Mouse (Mus musculus) cerebellum, adult 11 months (tissue): ENCODE data around the gene Ikzf2.

Experiments used
- DNase-seq: peaks from one replicate; pipeline ENCODE4 v3.0.0; 2022

Ikzf2 gene

DNA sequence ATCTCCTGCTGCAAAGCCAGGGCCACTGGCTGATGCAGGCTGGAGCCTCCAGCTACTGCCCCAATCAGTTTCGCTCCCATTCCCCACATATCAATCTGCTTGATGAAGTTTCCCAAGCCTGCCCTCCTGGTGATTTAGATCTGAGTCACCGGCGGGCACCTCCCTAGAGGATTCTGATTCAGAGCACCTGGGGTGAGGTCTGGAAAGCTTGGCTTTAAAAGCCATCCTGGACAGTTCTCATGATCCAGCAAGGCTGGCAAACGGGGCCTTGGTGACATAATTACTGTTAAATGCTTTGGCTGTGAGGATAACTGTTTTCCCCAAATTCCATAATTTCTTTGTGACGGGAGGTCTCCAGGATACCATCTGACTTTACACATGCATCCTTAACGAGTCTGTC lies 29.0 kb downstream of the Ikzf2 start:
- no peak for DNase-seq

DNA sequence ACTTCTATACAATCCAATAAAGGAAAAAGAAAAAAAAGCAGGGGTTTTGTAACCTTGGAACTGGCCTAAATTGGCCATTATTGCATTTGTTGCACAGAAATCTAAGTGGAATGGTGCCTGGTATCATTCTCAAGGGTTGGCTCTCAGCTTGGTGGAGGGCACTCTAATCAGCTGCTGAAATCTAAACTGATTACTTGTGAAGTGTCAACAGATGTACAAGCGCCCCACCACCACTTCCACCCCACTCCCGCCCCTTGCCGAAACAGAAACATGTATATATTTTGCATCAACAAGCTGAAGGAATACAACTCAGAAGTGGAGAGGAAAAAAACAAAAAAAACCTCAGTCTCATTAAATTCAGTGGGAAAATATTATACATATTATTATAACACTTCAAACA lies 29.6 kb downstream of the Ikzf2 start:
- no peak for DNase-seq

DNA sequence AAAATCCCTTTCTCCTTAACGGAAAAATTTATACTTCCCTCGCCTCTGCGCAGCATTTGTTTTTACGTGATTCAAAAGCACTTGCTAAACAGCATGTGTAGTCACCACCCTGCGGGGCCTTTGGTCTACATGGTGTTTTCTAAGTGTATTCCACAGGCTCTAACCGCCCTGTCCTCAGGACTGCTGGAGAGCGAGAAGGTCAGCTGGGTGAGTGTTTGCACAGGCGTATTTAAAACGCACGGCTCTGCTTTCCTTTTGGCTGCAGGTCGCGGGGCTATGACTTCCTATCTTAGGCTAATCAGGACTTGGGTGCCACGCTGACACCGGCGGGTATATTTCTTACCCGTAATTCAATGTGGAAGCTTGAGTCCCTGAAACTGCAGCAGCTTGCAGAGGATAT lies 30.1 kb downstream of the Ikzf2 start:
- DNase-seq: no peak

DNA sequence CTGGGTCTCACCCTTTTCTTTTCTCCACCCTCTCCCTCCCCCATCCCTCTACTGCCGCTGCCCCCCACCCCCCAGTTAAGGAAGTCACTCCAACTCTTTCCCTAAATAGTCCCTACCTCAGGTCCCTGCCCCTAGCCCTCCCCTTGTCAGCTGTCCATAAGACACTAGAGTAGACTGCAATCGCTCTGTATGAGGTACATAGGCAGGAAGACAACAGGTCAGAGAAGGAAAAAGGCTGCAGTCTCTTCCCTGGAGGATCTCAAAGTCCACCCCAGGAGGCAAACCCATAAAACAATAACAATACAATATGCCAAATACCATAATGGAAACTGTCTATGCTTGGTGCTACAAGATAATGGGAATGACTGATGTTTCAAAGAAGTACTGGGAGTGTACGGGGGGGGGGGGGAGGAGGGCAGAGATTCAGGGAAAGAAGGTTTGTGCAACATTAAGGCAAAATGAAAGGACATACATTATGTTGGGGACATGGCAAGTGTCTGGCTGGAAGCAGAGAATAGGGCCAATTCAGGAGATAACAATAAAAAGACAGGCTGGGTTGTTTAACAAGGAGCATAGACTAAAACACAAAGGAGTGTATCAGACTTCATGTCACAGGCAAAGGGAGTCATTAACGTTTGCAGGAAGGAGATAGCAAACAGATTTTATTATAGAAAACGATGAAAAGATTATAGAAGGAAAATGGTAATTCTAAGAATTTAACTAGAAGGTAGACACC lies 30.8 kb downstream of the Ikzf2 start:
- DNase-seq: no peak

DNA sequence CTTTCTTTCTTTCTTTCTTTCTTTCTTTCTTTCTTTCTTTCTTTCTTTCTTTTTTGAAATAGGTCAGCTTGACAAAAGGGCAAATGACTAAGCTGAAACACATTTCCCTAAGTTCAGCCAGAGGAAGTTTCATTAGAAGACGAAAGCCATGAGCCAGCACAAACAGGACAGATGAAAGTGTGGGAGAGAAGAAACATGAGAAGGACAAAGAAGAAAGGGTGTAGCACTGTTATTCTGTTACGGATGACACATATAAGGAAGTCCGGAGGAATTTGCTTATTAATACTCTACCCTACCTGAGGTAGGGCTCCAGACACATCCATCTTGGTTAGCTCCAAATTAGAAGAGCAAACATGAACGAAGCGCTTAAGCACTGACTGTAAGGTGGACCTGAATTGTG lies 31.7 kb downstream of the Ikzf2 start:
- no peak for DNase-seq

DNA sequence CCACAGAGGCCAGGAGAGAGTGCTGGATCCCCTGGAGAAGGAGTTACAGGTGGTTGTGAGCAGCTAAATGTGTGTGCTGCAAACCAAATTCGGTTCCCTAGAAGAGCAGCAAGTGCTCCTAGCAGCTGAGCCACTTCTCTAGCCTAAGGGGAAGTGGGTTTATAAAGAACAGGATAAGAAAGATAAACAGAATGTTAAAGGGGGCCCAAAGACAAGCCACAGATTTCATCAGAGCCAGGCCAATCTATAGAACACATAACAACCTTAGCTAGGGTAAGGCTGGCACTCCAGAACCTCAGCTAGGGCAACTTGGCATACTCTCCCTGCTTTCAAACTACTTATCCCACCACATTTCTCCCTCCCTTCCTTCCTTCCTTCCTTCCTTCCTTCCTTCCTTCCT lies 32.1 kb downstream of the Ikzf2 start:
- no peak for DNase-seq

DNA sequence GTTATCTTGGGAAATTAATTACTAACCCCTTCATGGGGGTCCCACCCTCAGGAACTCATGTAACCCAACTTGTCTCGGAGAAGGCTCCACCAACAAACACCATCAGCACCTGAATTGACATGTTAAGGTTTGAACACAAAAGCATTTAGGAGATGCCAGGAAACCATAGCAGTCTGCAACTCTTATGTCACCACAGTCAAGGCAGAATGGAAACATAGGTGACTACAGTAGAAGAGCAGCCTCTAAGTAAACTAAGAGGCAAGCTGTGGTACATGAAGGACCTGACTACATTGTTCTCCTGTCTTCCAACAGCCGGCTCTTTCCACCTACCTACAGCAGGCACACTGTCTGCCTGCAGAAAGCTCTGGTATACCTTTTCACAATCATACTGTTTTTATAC lies 33.6 kb downstream of the Ikzf2 start:
- DNase-seq: no peak

DNA sequence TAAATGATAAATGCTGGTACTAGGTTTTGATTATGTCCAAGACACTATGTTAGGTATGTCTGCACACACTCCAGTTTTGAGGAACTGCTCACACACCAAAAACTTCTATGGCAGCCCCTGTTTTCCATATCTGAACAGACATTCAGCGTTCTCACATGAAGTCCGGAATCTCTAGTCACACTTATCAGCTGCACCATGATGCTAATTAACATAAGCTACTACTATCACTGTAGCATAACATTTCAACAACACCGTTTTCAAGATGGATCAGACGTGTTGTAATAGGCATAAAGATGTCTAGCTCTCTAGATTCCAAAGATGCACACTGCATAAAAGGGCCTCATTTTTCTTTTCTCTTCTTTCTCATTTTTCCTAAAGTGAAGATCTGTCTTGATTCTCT lies 43.9 kb downstream of the Ikzf2 start:
- DNase-seq: no peak

DNA sequence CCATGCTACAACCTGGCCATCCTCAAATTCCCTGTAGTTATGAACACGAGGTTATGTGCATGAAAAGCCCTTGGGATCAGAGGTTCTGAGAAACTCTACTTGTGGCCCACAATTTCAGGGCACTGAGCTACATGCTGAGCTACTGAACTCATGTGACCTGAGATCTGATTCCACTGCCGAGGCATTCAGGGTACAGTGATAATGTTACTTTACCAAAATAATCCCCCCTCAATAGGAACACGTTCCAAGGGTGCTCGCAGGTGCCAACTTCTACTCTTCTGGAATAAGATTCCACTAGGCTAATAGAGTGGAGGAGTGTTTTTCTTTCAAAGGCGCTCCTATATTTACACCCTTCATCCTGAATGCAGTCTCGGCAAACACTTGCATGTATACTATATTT lies 45.1 kb downstream of the Ikzf2 start:
- DNase-seq: no peak

DNA sequence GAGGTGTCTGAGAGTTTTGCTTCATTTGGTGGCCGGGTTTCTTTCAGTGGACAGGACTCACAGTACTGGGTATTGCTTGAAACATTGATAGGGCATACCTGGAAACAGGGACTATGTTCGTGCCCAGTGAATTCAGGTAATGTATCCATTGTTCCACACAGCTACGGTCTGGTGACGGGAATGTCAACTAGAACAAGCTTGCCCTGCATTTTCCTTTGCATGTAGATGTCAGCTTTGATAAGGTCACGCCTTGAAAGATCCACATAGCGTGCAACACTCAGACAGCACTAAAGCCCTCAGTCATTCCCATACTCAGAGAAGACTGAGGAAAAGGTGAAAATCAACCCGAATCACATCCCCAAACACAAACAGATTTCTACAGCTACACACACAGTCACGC lies 48.7 kb downstream of the Ikzf2 start:
- no peak for DNase-seq

DNA sequence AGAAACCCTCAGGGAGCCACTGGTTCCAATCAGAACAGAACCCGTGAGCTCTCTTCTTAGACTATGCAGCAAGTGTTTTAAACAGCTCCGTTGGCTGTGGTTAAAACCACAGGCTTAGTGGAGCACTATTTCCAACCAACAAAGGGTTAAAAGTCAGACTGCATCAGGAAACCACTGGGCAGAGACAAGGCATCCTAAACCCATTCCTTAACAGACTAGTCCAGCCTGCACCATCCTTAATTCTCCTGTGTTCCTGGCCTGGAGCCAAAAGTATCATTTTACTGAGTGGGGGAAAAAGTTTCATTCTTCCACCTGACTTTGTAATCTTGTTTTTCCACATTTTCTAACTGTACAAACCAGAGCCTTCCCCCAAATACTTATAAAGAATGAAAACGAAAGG lies 49.1 kb downstream of the Ikzf2 start:
- no peak for DNase-seq

DNA sequence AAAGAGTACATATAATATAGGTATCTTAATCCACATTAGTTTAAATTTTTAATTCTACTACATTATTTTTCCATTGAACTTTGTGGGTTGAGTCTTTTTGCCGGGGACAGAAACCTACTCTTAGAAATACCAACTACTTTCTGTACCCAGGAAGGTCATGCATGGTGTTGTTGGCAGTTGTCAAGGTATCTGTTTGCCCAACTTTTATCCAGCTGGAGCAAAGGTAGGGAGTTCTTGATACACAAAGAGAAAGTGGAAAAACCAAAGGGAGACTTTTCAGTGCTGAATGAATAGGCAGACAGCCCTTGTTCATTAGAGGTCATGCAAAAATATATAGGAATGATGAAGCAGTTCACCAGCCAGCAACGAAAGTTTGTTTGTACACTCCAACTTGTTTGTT lies 52.8 kb downstream of the Ikzf2 start:
- no peak for DNase-seq

DNA sequence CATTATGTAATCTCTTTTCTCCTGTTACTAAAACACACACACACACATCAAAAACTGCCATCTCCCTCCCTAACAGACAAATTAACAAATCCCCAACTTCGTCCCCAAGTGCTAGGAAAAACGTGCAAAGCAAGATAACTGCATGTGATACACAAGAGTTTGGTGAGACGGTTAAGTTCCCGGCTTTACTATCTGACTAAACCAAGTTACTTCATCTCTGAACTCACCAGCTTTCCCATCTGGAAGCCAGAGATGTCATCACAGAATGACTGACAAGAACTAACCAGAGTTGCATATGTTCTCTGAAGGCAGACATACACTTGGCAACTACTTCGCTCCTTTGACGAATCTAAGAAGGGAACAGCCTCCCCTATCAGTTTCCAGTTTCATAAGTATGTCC lies 56.5 kb downstream of the Ikzf2 start:
- DNase-seq: no peak

DNA sequence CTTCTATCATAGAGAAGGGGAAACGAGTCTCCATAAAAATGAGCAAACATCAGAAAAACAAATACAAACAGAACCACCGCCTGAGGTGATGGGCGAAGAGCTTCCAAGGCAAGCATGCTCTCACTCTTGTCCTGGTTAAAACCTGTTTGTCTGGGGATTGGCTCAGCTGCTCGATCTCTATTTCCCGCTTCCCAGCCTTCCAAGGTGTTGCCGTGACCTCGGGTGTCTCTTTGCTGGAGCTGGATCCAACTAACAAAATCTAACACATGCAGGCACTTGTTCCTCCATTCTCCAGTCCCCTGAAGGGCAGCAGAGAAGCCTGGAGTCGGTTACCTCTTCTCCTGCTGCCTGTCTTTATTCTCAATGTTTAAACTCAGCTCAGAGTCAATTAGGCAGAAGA lies 57.5 kb downstream of the Ikzf2 start:
- DNase-seq: no peak

DNA sequence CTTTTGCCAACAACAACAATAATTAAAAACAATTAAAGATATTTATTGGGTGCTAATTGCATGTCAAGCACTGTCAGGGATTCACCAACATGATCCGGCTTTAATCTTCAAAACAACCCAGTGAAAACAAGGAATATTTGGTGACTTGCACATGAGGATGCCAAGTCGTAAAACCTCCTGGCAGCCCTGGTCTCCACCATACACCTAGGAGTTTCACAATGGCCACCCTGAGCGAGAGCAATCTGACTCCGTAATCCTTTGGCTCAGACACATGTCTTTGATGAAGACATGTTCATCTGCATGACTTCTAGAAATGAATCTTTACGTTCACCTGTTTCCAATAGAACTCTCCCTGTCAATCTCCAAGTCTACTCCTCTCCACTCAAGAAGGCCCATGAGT lies 75.0 kb downstream of the Ikzf2 start:
- DNase-seq: no peak

DNA sequence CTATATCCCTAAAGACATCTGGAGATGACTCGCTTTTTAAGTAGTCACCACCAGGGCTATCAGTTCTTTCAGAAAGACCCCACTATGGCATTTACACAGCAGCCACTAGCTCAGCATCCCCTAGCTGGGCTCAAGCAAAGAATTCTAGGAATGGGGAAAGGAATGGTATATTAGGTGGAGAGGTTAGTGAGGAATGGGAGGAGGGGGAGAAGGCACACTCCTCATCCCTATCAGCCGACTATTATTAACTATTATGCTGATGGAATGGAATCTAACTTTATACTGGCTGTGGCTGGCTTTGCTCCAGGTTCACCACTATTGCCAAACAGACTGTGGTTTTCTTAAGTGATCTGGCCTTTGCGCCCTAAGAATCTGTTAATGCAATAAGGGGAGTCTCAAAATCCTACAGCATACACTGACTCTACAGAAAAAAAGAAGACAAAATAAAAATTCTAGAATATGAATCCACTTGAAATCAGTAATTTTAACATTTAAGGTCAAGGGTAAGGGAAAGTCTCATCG lies 75.8 kb downstream of the Ikzf2 start:
- no peak for DNase-seq

DNA sequence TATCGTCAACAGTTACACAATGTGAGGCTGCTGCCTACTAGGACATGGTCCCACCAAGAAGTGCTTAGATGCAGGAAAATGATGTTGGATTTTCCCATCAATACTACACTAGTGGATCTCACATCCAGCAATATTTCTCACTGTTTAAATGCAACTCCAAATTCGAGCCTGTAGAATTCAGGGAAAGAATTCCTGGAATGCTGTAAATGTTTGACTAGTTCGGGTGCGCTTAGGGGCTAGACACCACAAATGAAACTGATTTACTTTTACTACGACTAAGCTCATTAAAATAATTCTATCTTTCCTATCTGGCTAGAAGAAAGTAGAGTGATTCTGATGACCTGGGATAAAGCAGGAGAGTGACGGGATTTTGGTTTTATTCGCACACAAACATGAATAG lies 76.3 kb downstream of the Ikzf2 start:
- no peak for DNase-seq

DNA sequence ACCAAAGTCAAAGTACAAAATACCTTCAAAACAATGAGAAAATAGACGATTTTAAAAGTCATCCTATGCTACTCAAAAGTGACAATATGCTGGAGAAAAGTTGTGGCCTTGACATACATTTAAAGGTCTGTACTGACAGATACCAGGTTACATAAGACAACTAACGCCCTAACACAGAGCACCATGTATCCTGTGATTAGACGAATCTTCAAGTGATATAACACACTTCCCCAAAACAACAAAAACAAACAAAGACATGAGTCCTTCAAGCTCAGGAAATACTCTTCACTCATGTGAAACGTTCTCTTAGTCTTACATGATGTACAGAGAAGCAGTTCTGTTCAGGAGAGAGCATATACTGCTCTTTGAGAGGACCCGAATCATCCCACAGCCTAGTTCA lies 78.2 kb downstream of the Ikzf2 start:
- no peak for DNase-seq

DNA sequence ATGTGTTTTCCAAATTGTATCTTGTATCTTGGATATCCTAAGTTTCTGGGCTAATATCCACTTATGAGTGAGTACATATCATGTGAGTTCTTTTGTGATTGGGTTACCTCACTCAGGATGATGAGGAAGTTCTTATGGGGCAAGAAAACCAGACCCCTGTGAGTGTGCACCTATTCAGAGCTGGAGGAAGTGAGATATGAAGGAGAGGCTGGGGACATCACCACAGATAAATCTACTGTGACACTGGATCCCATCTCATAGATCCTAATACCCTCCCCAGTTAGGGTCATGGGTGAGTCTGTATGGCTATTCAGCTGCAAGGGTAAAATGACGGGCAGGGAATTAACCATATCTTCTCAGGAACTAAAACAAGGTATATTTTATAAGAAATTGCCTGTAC lies 80.2 kb downstream of the Ikzf2 start:
- no peak for DNase-seq

DNA sequence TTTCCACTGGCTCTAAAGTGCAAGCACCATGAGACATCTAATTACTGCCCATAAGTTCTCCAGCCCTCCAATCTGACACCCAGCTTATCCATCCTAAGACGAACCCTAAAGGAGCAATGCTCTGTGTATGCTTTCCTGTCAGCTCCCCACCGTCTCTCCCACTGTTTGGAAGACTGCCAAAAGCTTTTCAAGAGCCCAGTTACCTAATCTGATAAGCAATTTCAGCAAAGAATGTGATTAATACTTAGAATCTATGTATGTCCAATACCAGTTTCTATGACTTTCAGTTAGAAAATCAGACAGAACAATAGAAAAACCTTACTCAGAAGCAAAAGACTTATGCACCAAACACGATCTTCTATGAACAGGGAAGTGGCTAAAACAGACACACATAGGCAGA lies 82.8 kb downstream of the Ikzf2 start:
- DNase-seq: no peak

DNA sequence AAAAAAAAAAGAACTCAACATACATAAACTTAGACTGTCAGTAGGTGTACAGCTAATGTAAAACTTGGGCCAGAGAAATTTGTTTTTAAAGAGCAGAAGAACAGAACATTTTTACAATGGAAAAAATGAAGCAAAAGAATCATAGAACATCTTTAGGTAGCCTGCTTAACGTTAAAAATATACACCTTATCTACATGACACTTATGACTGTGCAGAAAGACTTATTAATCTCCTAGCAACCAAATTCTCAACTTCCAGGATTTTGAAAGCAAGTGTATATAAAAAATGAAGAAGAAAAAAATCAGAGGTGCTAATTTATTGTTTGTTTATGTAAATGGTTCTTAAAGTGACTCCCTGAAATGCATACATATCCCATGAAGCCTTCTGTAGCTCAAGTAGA lies 86.1 kb downstream of the Ikzf2 start:
- DNase-seq: no peak

DNA sequence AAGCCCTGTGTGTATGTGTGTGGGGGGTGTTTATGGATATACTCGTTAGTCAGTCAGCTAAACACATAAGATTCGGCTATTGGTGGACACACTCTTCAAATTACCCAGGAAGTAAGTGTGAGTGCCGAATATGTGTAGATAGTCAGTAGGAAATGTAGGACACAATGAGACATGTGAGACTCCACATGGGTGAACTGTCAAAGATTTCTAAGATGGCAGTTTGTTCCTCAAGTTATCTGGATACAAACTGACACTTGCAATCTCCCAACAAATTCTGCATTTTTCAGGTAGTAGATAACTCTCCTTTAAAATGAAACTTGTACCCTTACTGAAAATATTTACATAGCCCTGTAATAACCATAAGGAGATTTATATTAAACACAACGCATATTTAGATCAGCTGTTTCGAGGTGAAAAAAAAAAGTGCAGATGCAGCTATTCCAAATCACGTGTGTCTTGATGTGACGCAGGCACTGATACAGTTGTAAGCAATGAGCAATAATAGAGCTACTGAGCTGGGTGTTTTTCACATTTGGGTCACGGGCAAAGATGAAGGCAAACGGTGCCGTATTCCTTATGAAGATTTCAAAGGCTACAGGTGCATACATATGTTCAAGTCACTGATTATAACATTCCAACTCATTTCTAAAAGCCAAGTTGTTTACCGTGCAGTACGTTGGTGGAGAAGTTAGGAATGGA lies 87.8 kb downstream of the Ikzf2 start:
- DNase-seq: no peak

DNA sequence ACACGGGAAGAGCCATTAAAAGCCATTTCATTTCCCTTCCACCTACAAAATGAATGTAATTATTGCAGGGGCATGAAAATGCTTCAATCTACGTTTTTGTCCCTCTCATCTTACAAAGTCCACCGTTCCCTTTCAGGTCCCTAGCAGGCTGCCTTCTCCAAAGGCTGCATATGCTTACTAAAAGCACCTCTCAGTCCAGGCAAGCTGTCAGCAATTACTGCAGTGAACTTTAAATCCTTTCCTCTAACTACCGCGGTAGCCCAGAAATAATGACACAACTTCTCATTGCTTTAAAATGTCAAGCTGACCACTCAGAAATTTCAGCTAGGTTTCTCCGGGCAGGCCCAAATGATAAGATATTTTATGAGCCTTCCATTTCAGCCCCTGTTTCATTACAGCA lies 95.2 kb downstream of the Ikzf2 start:
- no peak for DNase-seq

DNA sequence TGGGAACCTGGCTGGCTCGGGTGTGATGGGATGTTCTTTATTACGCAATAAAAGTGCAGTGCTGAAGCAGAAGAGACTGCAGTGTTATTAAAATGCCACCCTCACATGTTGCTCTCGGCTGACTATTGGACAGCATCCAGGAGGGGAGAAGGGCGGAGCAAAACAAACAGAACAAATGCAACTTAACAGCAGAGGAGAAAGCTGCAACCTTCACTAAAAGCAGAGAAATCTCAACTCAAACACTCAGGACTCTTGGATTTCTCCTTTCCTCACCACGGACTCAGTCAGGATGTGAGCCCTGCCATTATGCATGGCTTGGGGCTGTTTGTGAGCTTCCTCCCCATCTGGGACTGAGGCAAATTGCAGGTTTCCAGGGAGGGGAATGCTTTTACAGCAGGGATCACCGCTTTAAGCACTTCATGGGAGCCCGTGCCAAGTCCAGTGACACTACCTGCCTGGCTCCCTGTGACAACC lies 95.7 kb downstream of the Ikzf2 start:
- peak; percentile 10 for DNase-seq

DNA sequence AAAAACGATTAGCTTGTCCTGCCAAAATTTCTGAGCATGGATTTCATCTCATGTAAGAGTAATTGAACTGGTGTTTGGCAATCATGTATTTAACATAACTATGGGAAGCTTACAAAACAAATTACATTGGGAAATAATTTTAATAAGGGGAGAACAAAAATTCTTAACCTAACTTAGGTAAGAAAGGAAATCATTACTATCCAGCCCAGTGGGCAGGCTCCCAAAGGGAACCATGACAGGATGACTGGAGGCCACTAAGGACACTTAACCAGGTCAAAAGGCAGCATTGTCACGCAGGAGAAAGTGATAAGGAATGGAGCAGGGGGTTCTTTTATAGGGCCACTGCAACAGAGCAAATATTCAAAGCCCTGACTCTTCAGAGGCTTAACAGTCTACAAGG lies 101.5 kb downstream of the Ikzf2 start:
- DNase-seq: no peak
